Comparison of ENCODE assay signal across 7 mouse cellular contexts in the genomic region with DNA sequence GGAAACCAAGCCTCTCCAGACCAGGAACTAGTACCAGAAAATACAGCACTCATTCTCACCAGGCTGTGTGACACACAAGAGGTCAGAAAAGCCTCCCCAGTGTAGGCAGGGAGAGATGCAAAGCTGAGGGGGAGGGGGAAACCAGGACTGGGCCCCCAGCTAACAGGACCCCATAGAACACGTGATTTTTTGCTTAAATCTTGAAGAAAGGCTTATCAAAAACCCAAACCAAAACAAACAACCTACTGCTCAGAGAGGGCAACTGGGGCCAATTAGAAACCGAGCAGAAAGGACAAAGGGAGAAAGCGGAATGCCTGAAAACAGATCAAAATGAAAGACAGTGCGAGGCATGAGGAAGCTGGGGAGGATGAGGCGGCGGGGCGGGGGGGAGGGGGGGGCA. TPM values are rescaled to one million over a fixed set of nuclear protein-coding genes. Genes with fewer than 3 reads are reported as not detected.
A peak's percentile ranks its signal among the peaks of the same experiment; 100 is the strongest.
DNase-seq lines count a peak whose midpoint lies in the region; ATAC-seq lines count a peak whose summit lies in the region.

No protein-coding gene starts in this region.

- H3K27ac ChIP-seq in forebrain, embryonic 13.5 days = peak overlapping the region; percentile 83
- peak overlapping the region; percentile 89 for H3K27ac ChIP-seq in liver, embryonic 11.5 days (ENCODE audit: low read depth, low read length)

- H3K36me3 ChIP-seq in forebrain, embryonic 13.5 days (ENCODE audit: poor library complexity, severe bottlenecking) = peaks cover 70% of the 10 kb centered on the region
- peaks cover 43% of the 10 kb centered on the region for H3K36me3 ChIP-seq in liver, embryonic 11.5 days (ENCODE audit: control insufficient read depth, insufficient read depth, low read length)

- 2% methylated on average over 7 of the region's 7 CpGs for WGBS in forebrain, embryonic 13.5 days
- under 1% methylated on average over 7 of the region's 7 CpGs for WGBS in liver, embryonic 11.5 days

- peak; percentile 22 for DNase-seq in thymus, postnatal 25 days
- no peak for DNase-seq in thymus, adult 18-20 months
- no peak for DNase-seq in liver, embryonic 11.5 days (ENCODE audit: low spot score)
- no peak for DNase-seq in ovary, postnatal 14 days (ENCODE audit: low spot score)
- no peak for DNase-seq in layer of hippocampus, postnatal 10 days (ENCODE audit: low spot score in 2 of 2)

- no peaks in the 10 kb centered on the region for H3K9me3 ChIP-seq in forebrain, embryonic 13.5 days (replicated peaks)
- no peaks in the 10 kb centered on the region for H3K9me3 ChIP-seq in liver, embryonic 11.5 days (ENCODE audit: control insufficient read depth, low read length)

- H3K9ac ChIP-seq in forebrain, embryonic 13.5 days = peak overlapping the region; percentile 89
- H3K9ac ChIP-seq in liver, embryonic 11.5 days (ENCODE audit: low read depth, low read length) = peak overlapping the region; percentile 89

- peak overlapping the region; percentile 89 for H3K4me2 ChIP-seq in forebrain, embryonic 13.5 days
- peak overlapping the region; percentile 88 for H3K4me2 ChIP-seq in liver, embryonic 11.5 days

- ATAC-seq in forebrain, embryonic 13.5 days = no peak
- no peak for ATAC-seq in liver, embryonic 11.5 days (replicated peaks; ENCODE audit: low FRiP score)
- ATAC-seq in CD4-positive, CD25-positive, alpha-beta regulatory T cell, adult 4 months = no peak

- H3K27me3 ChIP-seq in forebrain, embryonic 13.5 days = no peaks in the 10 kb centered on the region
- no peaks in the 10 kb centered on the region for H3K27me3 ChIP-seq in liver, embryonic 11.5 days (replicated peaks; ENCODE audit: control insufficient read depth, insufficient read depth, low read length)

- H3K4me3 ChIP-seq in forebrain, embryonic 13.5 days = peak overlapping the region; percentile 73
- H3K4me3 ChIP-seq in liver, embryonic 11.5 days (ENCODE audit: low read depth, low read length) = peak overlapping the region; percentile 84

- H3K4me1 ChIP-seq in forebrain, embryonic 13.5 days = peaks cover 49% of the 10 kb centered on the region
- peaks cover 27% of the 10 kb centered on the region for H3K4me1 ChIP-seq in liver, embryonic 11.5 days (replicated peaks; ENCODE audit: control insufficient read depth, insufficient read depth, low read length)

RNA-seq across cellular contexts. Expression of a gene that starts 11.6 kb away (rescaled TPM):
- polyA plus RNA-seq in forebrain, embryonic 13.5 days (2015; fragmentation: Nextera tagmentation; extraction: Ambion mirVana) = 7.1 and 8.0 TPM in 2 replicates
- polyA plus RNA-seq in liver, embryonic 11.5 days (2014; fragmentation: Nextera tagmentation; extraction: Ambion mirVana) = 1.7 and 1.9 TPM in 2 replicates
- total RNA-seq in layer of hippocampus, postnatal 10 days (2021) = 10 to 100 TPM; 14.7 to 17.2 TPM
- polyA plus RNA-seq in CD4-positive, CD25-positive, alpha-beta regulatory T cell, adult 4 months (2017; shearing (Covaris generic)) = under 1 TPM; 0.15 to 0.16 TPM

RNA-seq across cellular contexts. Expression of a gene that starts 12.0 kb away (rescaled TPM):
- not detected in 2 replicates for polyA plus RNA-seq in forebrain, embryonic 13.5 days (2015; fragmentation: Nextera tagmentation; extraction: Ambion mirVana)
- polyA plus RNA-seq in liver, embryonic 11.5 days (2014; fragmentation: Nextera tagmentation; extraction: Ambion mirVana) = not detected in 2 replicates
- not detected for total RNA-seq in layer of hippocampus, postnatal 10 days (2021)
- polyA plus RNA-seq in CD4-positive, CD25-positive, alpha-beta regulatory T cell, adult 4 months (2017; shearing (Covaris generic)) = not detected

RNA-seq across cellular contexts. Expression of a gene that starts 31.6 kb away (rescaled TPM):
- 0.04 TPM in 1 of 2 replicates, not detected in the other for polyA plus RNA-seq in forebrain, embryonic 13.5 days (2015; fragmentation: Nextera tagmentation; extraction: Ambion mirVana)
- polyA plus RNA-seq in liver, embryonic 11.5 days (2014; fragmentation: Nextera tagmentation; extraction: Ambion mirVana) = not detected in 2 replicates
- under 1 TPM; 0.21 to 0.25 TPM for total RNA-seq in layer of hippocampus, postnatal 10 days (2021)
- polyA plus RNA-seq in CD4-positive, CD25-positive, alpha-beta regulatory T cell, adult 4 months (2017; shearing (Covaris generic)) = not detected

RNA-seq across cellular contexts. Expression of a gene that starts 33.2 kb away (rescaled TPM):
- 84.6 and 87.5 TPM in 2 replicates for polyA plus RNA-seq in forebrain, embryonic 13.5 days (2015; fragmentation: Nextera tagmentation; extraction: Ambion mirVana)
- polyA plus RNA-seq in liver, embryonic 11.5 days (2014; fragmentation: Nextera tagmentation; extraction: Ambion mirVana) = 76.1 and 81.1 TPM in 2 replicates
- 10 to 100 TPM; 25.5 to 28.1 TPM for total RNA-seq in layer of hippocampus, postnatal 10 days (2021)
- 100 to 1,000 TPM in 1 of 2 experiments, 10 to 100 TPM in 1; 98.9 to 105 TPM for polyA plus RNA-seq in CD4-positive, CD25-positive, alpha-beta regulatory T cell, adult 4 months (2017; shearing (Covaris generic))

RNA-seq across cellular contexts. Expression of a gene that starts 33.9 kb away (rescaled TPM):
- polyA plus RNA-seq in forebrain, embryonic 13.5 days (2015; fragmentation: Nextera tagmentation; extraction: Ambion mirVana) = 191 and 216 TPM in 2 replicates
- polyA plus RNA-seq in liver, embryonic 11.5 days (2014; fragmentation: Nextera tagmentation; extraction: Ambion mirVana) = 98.8 and 109 TPM in 2 replicates
- total RNA-seq in layer of hippocampus, postnatal 10 days (2021) = 100 to 1,000 TPM; 208 to 213 TPM
- 100 to 1,000 TPM; 151 to 179 TPM for polyA plus RNA-seq in CD4-positive, CD25-positive, alpha-beta regulatory T cell, adult 4 months (2017; shearing (Covaris generic))
